Mouse (Mus musculus): Measurements from ENCODE around the gene Nthl1. TPM values are rescaled to one million over a fixed set of nuclear protein-coding genes. Genes with fewer than 3 reads are reported as not detected.

The Nthl1 gene
- polyA plus RNA-seq, 1 experiment from 2014 or later, result 17.6 TPM

- Histone ChIP-seq H3K27me3 (ENCODE audit: control insufficient read depth, insufficient read depth, low read depth, low read length) (no peaks in the 10 kb centered on the region), H3K4me1 (replicated peaks; ENCODE audit: control insufficient read depth, insufficient read depth, low read length) (no peaks in the 10 kb centered on the region)
These were observed 21.8 kb upstream of the Nthl1 start for GRCm38 (mm10) chr17:24610711-24611110.

DNA sequence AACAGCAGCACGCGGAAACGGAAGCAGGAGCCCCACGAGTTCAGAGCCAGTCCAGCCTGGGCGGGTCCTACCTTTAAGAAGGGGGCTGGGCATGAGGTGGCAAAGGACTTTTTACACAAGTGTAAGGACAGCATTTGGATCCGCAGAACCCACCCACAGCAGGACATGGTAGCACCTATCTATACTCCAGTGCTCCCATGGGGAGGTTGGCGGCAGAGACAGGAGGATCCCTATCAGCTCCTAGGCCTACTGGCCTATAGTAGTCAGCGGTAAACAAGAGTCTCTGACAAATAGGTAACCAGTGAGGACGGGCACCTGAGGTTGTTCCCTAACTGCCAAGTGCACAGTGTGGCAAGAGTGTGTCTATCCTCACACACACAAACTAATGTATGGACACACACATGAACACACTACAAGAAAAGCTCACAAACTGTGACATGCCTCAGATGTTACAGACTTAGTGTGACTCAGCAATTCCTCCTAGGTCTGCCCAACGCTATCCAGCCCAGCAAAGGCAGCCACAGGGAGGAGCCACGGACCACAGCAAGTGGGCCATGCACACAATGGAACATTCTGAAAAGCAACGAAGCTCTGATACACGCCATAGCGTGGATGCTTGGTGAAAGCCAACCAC is 14.8 kb upstream of the Nthl1 start:
- Histone ChIP-seq H3K9me3 (ENCODE audit: control insufficient read depth, low read length) (no peaks in the 10 kb centered on the region), H3K4me2 (ENCODE audit: low read depth, low read length) (no peak overlapping the region), H3K36me3 (ENCODE audit: control insufficient read depth, insufficient read depth, low read length) (peaks cover 35% of the 10 kb centered on the region), H3K27ac (ENCODE audit: low read length) (no peak overlapping the region), H3K4me3 (ENCODE audit: low read length) (no peak overlapping the region), H3K27me3 (ENCODE audit: control insufficient read depth, insufficient read depth, low read depth, low read length) (no peaks in the 10 kb centered on the region), H3K4me1 (replicated peaks; ENCODE audit: control insufficient read depth, insufficient read depth, low read length) (no peaks in the 10 kb centered on the region), H3K9ac (ENCODE audit: low read length) (no peak overlapping the region)
- peak; percentile 17; the same call in 1 of the 2 replicates for ATAC-seq (ENCODE audit: low read depth)
- WGBS, result 80% methylated on average over 14 of the region's 14 CpGs

More at GRCm38 (mm10) chr17:24610711-24611110, 21.8 kb upstream of the Nthl1 start:
- Histone ChIP-seq H3K27ac (ENCODE audit: low read length) (no peak overlapping the region), H3K36me3 (ENCODE audit: control insufficient read depth, insufficient read depth, low read length) (peaks cover 25% of the 10 kb centered on the region), H3K4me3 (ENCODE audit: low read length) (no peak overlapping the region), H3K9ac (ENCODE audit: low read length) (no peak overlapping the region), H3K4me2 (ENCODE audit: low read depth, low read length) (no peak overlapping the region), H3K9me3 (ENCODE audit: control insufficient read depth, low read length) (no peaks in the 10 kb centered on the region)
- WGBS, result 60% methylated on average over 2 of the region's 2 CpGs
- no peak for ATAC-seq (ENCODE audit: low read depth)

GRCm38 (mm10) chr17:24625472-24625871 is 7.0 kb upstream of the Nthl1 start:
- peaks cover 33% of the 10 kb centered on the region for H3K36me3 ChIP-seq (ENCODE audit: control insufficient read depth, insufficient read depth, low read length)
- H3K9ac ChIP-seq (ENCODE audit: low read length), result no peak overlapping the region
- no peak overlapping the region for H3K27ac ChIP-seq (ENCODE audit: low read length)
- H3K4me2 ChIP-seq (ENCODE audit: low read depth, low read length), result no peak overlapping the region
- H3K4me1 ChIP-seq (replicated peaks; ENCODE audit: control insufficient read depth, insufficient read depth, low read length), result no peaks in the 10 kb centered on the region
- no peak overlapping the region for H3K4me3 ChIP-seq (ENCODE audit: low read length)
- no peak for ATAC-seq (ENCODE audit: low read depth)
- H3K9me3 ChIP-seq (ENCODE audit: control insufficient read depth, low read length), result no peaks in the 10 kb centered on the region
- no peaks in the 10 kb centered on the region for H3K27me3 ChIP-seq (ENCODE audit: control insufficient read depth, insufficient read depth, low read depth, low read length)
- 94% methylated on average over 8 of the region's 8 CpGs for WGBS

DNA sequence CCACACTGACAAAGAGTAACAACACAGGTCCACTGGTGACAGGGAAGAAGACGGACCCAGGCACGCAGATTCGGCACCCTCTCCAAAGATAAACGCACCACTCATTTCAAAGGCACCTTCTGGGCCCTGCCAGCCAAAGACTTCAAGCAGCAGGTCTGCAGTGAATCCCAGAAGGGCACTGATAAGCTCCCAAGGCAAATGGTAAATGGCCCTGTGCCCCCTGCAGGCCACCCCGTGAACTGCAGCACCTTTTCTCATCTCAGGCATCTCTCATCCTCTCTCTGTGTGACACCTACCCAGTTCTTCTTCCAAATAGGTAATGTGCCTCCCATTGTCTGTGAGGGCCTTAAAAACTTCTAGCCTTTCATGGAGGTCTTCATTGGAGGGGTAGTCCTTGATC is 3.8 kb upstream of the Nthl1 start:
- Histone ChIP-seq H3K4me2 (ENCODE audit: low read depth, low read length) (no peak overlapping the region), H3K4me1 (replicated peaks; ENCODE audit: control insufficient read depth, insufficient read depth, low read length) (peaks cover 12% of the 10 kb centered on the region), H3K36me3 (ENCODE audit: control insufficient read depth, insufficient read depth, low read length) (peaks cover 21% of the 10 kb centered on the region; the same call in 1 of the 2 replicates), H3K4me3 (ENCODE audit: low read length) (no peak overlapping the region), H3K9me3 (ENCODE audit: control insufficient read depth, low read length) (no peaks in the 10 kb centered on the region), H3K27me3 (ENCODE audit: control insufficient read depth, insufficient read depth, low read depth, low read length) (no peaks in the 10 kb centered on the region), H3K9ac (ENCODE audit: low read length) (no peak overlapping the region), H3K27ac (ENCODE audit: low read length) (no peak overlapping the region)
- no peak for ATAC-seq (ENCODE audit: low read depth)
- WGBS, result 30% methylated on average over 5 of the region's 5 CpGs

DNA sequence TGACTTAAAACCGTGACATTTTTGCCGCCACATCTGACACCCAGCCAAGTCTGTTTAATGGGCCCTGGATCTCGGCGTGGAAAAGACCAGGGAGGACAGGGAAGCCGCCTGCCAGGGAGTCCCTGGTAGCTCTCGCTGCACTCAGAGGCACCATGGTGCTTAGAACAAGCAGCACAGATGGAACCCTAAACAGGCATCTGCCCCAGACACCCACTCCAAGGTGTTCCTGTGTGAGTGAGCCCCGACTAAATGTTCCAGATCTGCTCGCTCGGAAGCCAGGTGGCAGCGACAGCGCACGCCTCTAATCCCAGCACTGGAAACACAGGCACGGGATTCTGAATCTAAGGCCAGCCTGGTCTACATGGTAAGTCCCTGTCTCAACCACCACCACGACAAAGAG is 2.4 kb upstream of the Nthl1 start:
- H3K4me3 ChIP-seq (ENCODE audit: low read length), result no peak overlapping the region
- H3K9me3 ChIP-seq (ENCODE audit: control insufficient read depth, low read length), result no peaks in the 10 kb centered on the region
- peaks cover 17% of the 10 kb centered on the region for H3K4me1 ChIP-seq (replicated peaks; ENCODE audit: control insufficient read depth, insufficient read depth, low read length)
- peaks cover 14% of the 10 kb centered on the region; the same call in 1 of the 2 replicates for H3K36me3 ChIP-seq (ENCODE audit: control insufficient read depth, insufficient read depth, low read length)
- ATAC-seq (ENCODE audit: low read depth), result no peak
- no peak overlapping the region for H3K4me2 ChIP-seq (ENCODE audit: low read depth, low read length)
- WGBS, result 87% methylated on average over 14 of the region's 14 CpGs
- H3K27ac ChIP-seq (ENCODE audit: low read length), result no peak overlapping the region
- H3K9ac ChIP-seq (ENCODE audit: low read length), result no peak overlapping the region
- no peaks in the 10 kb centered on the region for H3K27me3 ChIP-seq (ENCODE audit: control insufficient read depth, insufficient read depth, low read depth, low read length)

- H3K9ac ChIP-seq (ENCODE audit: low read length), result peak overlapping the region; percentile 88
- 5% methylated on average over 22 of the region's 22 CpGs for WGBS
- H3K9me3 ChIP-seq (ENCODE audit: control insufficient read depth, low read length), result no peaks in the 10 kb centered on the region
- H3K4me2 ChIP-seq (ENCODE audit: low read depth, low read length), result peak overlapping the region; percentile 78
- H3K4me1 ChIP-seq (replicated peaks; ENCODE audit: control insufficient read depth, insufficient read depth, low read length), result peaks cover 17% of the 10 kb centered on the region
- peak overlapping the region; percentile 97 for H3K27ac ChIP-seq (ENCODE audit: low read length)
- ATAC-seq (ENCODE audit: low read depth), result peak; percentile 84
- H3K36me3 ChIP-seq (ENCODE audit: control insufficient read depth, insufficient read depth, low read length), result peaks cover 4% of the 10 kb centered on the region; the same call in 1 of the 2 replicates
- H3K4me3 ChIP-seq (ENCODE audit: low read length), result peak overlapping the region; percentile 79
- H3K27me3 ChIP-seq (ENCODE audit: control insufficient read depth, insufficient read depth, low read depth, low read length), result no peaks in the 10 kb centered on the region
These were observed 451 bp downstream of the Nthl1 start for GRCm38 (mm10) chr17:24632813-24633449.

DNA sequence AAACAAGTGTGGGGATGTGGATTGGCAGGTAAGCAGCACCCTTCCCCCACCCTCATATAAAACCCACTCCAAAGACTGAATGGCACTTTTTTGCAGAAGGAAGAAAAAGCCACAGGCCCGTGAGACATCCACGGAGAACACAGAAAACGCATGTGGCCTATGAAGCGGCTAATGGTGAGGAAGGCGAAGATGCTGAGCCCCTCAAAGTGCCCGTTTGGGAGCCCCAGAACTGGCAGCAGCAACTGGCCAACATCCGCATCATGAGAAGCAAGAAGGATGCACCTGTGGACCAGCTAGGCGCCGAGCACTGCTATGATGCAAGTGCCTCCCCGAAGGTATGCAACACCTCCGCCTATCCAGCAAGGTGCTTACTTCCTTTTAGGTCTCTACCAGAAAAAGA is 1.4 kb downstream of the Nthl1 start:
- H3K4me2 ChIP-seq (ENCODE audit: low read depth, low read length), result no peak overlapping the region
- H3K4me3 ChIP-seq (ENCODE audit: low read length), result no peak overlapping the region
- no peaks in the 10 kb centered on the region for H3K27me3 ChIP-seq (ENCODE audit: control insufficient read depth, insufficient read depth, low read depth, low read length)
- peak overlapping the region; percentile 88; the same call in 1 of the 2 replicates for H3K9ac ChIP-seq (ENCODE audit: low read length)
- peak overlapping the region; percentile 97 for H3K27ac ChIP-seq (ENCODE audit: low read length)
- 0 out of 2 replicates have a peak, but pooled peaks cover 2% of the 10 kb centered on the region for H3K36me3 ChIP-seq (ENCODE audit: control insufficient read depth, insufficient read depth, low read length)
- 95% methylated on average over 11 of the region's 11 CpGs for WGBS
- H3K9me3 ChIP-seq (ENCODE audit: control insufficient read depth, low read length), result no peaks in the 10 kb centered on the region
- ATAC-seq (ENCODE audit: low read depth), result no peak
- H3K4me1 ChIP-seq (replicated peaks; ENCODE audit: control insufficient read depth, insufficient read depth, low read length), result peaks cover 17% of the 10 kb centered on the region

GRCm38 (mm10) chr17:24635024-24635423 is 2.5 kb downstream of the Nthl1 start:
- no peak overlapping the region for H3K4me2 ChIP-seq (ENCODE audit: low read depth, low read length)
- H3K27me3 ChIP-seq (ENCODE audit: control insufficient read depth, insufficient read depth, low read depth, low read length), result no peaks in the 10 kb centered on the region
- H3K4me3 ChIP-seq (ENCODE audit: low read length), result no peak overlapping the region
- no peaks in the 10 kb centered on the region for H3K9me3 ChIP-seq (ENCODE audit: control insufficient read depth, low read length)
- H3K4me1 ChIP-seq (replicated peaks; ENCODE audit: control insufficient read depth, insufficient read depth, low read length), result peaks cover 22% of the 10 kb centered on the region
- H3K27ac ChIP-seq (ENCODE audit: low read length), result no peak overlapping the region
- 71% methylated on average over 4 of the region's 4 CpGs for WGBS
- H3K36me3 ChIP-seq (ENCODE audit: control insufficient read depth, insufficient read depth, low read length), result 0 out of 2 replicates have a peak, but pooled peaks cover 2% of the 10 kb centered on the region
- no peak overlapping the region for H3K9ac ChIP-seq (ENCODE audit: low read length)
- no peak for ATAC-seq (ENCODE audit: low read depth)

DNA sequence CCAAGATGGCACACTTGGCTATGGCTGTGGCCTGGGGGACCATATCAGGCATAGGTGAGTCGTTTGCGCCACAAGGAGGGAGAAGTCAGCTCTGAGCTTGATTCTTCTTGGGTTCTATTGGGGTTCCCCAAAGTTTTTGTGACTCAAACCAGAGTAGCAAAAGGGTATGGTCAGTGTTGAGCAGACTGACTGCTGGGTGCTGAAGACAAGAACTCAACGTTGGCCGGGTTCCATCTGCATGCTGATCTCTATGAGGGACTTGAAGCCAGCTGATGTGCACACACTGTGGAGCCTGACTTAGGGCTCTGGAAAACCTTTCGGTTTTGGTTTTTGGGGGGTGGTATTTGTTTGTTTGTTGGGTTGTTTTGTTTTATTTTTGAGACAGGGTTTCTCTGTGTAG is 3.2 kb downstream of the Nthl1 start:
- no peak overlapping the region for H3K9ac ChIP-seq (ENCODE audit: low read length)
- ATAC-seq (ENCODE audit: low read depth), result no peak
- H3K27ac ChIP-seq (ENCODE audit: low read length), result no peak overlapping the region
- no peak overlapping the region for H3K4me3 ChIP-seq (ENCODE audit: low read length)
- H3K36me3 ChIP-seq (ENCODE audit: control insufficient read depth, insufficient read depth, low read length), result peaks cover 2% of the 10 kb centered on the region; the same call in 1 of the 2 replicates
- 89% methylated on average over 5 of the region's 5 CpGs for WGBS
- peaks cover 22% of the 10 kb centered on the region for H3K4me1 ChIP-seq (replicated peaks; ENCODE audit: control insufficient read depth, insufficient read depth, low read length)
- no peaks in the 10 kb centered on the region for H3K27me3 ChIP-seq (ENCODE audit: control insufficient read depth, insufficient read depth, low read depth, low read length)
- H3K9me3 ChIP-seq (ENCODE audit: control insufficient read depth, low read length), result no peaks in the 10 kb centered on the region
- no peak overlapping the region for H3K4me2 ChIP-seq (ENCODE audit: low read depth, low read length)
